Mouse (Mus musculus) lung, postnatal 0 days (tissue): ENCODE measurements around the gene Map3k1.

Experiments
- CTCF ChIP-seq: IDR thresholded peaks from 2 replicates; pipeline ENCODE4 v1.5.1; 2016; ENCODE audit warnings: antibody characterized with exemption, mild to moderate bottlenecking
- EP300 ChIP-seq: IDR thresholded peaks from 2 replicates; pipeline ENCODE4 v1.6.1; 2016; ENCODE audit warnings: antibody characterized with exemption, mild to moderate bottlenecking, control low read depth

DNA sequence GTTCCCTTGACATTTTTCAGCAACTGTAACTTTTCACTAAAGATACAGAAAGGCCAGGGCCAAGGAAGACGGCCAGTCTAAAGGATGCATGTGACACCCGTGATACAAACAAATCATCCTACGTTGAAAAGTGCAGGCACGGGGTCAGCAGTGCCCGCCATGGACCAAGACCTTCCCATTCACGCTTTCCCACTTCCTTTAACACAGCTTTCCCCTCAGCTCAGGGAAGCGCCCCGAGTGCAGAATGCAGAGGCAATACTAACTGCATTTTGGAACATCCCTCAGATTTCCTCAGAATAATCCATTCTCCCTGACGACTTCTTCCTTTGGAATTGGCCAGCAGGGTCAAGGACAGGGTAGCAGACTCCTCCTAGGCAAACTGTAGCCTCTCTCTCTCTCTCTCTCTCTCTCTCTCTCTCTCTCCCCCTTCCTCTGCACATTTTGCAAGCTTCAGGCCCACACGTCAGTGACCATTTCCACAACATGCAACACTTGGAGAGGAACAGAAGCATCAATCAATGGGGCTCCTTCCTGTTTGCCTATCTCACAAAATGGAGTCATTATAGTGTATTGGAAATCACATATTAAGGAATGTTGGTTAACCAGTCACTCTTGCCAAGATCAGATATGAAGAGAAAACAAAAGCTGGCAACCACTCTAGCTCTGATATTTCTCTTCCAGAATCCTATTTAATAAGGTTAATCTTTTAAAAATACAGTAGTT lies 3.7 kb downstream of the Map3k1 start:
- TF ChIP-seq EP300 (0 out of 2 replicates have a peak, but pooled peaks have one; percentile 6), CTCF (no peak)
